Mouse (Mus musculus) hindbrain, embryonic 11.5 days (tissue): ENCODE data around the gene Epb41l1. TPM values are rescaled to one million over a fixed set of nuclear protein-coding genes. Genes with fewer than 3 reads are reported as not detected.

Source experiments
- ATAC-seq: fragments of 200-750 bp; cut with Nextera tagmentation; 2 replicates; pipeline ENCODE4 v1.8.0; 2017; ENCODE audit warnings: mild to moderate bottlenecking, moderate TSS enrichment, moderate library complexity; ENCODE audit not compliant: low FRiP score
- DNase-seq: peaks from one replicate; pipeline ENCODE4 v3.0.0-alpha.2; 2015; ENCODE audit warnings: low spot score
- H3K27ac ChIP-seq: fragments of 300-500 bp; sonication (generic); 2 replicates; pipeline ENCODE4 v1.5.1; 2014; ENCODE audit warnings: mild to moderate bottlenecking, low read depth, low read length
- H3K27me3 ChIP-seq: fragments of 300-500 bp; sonication (generic); 2 replicates; pipeline ENCODE4 v1.6.1; 2014; ENCODE audit warnings: mild to moderate bottlenecking, low read length, moderate library complexity, mixed read lengths; ENCODE audit not compliant: control insufficient read depth, insufficient read depth
- H3K36me3 ChIP-seq: fragments of 300-500 bp; sonication (generic); 2 replicates; pipeline ENCODE4 v1.6.1; 2014; ENCODE audit warnings: mild to moderate bottlenecking, low read length, moderate library complexity, mixed read lengths; ENCODE audit not compliant: control insufficient read depth, insufficient read depth
- H3K4me1 ChIP-seq: fragments of 300-500 bp; sonication (generic); replicated peaks from 2 replicates; pipeline ENCODE4 v1.6.1; 2014; ENCODE audit warnings: low read length, mixed read lengths; ENCODE audit not compliant: control insufficient read depth, insufficient read depth
- H3K4me2 ChIP-seq: fragments of 300-500 bp; sonication (generic); replicated peaks from 2 replicates; pipeline ENCODE4 v1.6.1; 2014; ENCODE audit warnings: mild to moderate bottlenecking, low read depth, low read length
- H3K4me3 ChIP-seq: fragments of 300-500 bp; sonication (generic); 2 replicates; pipeline ENCODE4 v1.5.1; 2014; ENCODE audit warnings: low read depth, low read length
- H3K9ac ChIP-seq: fragments of 300-500 bp; sonication (generic); 2 replicates; pipeline ENCODE4 v1.6.1; 2014; ENCODE audit warnings: low read depth, low read length
- H3K9me3 ChIP-seq: fragments of 300-500 bp; sonication (generic); 2 replicates; pipeline ENCODE4 v1.6.1; 2016; ENCODE audit warnings: low read length; ENCODE audit not compliant: control insufficient read depth
- WGBS: fragments of 180-500 bp; shearing (Covaris S2); extraction: QIAGEN DNeasy Blood & Tissue Kit; methylation state at CpG from one replicate; pipeline ENCODE4 v1.1.7; 2014; 5-methylcytosine and 5-hydroxymethylcytosine counted together
- polyA plus RNA-seq: library from polyadenylated mRNA; unstranded; fragments of >200 nt; fragmentation: Nextera tagmentation; extraction: Ambion mirVana; gene quantifications from 2 replicates; pipeline ENCODE4 v1.2.1, GENCODE M21; 2014

Gene Epb41l1
- polyA plus RNA-seq, 1 experiment from 2014 or later, result 5.0 TPM

DNA sequence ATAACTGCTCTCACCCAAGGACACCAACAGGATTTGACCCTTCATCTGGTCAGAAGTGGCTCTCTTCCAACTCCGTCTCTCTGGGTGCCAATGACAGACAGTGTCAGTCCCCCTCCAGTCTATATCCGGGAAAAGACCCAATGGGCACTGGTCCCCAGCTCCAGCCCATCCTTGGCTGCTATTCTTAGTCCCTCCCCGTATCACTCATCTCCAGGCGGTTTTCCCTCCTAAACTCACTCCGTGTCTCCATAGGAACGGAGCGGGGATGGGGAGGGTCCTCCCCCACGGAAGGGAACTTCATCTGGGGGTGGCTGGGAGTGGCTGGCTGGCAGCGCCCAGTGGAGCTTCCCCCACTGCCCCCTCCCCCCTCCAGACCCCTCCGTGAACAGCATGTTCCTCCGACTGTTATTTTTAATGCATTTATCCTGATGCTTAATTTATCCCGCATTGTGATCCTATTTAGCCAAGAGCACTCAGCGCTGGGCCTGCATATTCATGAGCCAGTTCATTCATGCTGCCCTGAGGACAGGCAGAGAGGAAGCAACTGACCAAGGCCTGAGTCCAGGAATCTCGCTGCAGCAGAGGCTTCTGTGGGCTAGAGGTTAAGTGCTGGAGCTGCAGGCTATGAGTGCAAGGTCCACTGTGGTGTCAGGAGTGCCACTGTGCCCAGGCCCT, 164.2 kb downstream of the Epb41l1 start:
- no peak overlapping the region for H3K9ac ChIP-seq
- H3K36me3 ChIP-seq, result no peaks in the 10 kb centered on the region
- H3K27ac ChIP-seq, result no peak overlapping the region
- H3K27me3 ChIP-seq, result no peaks in the 10 kb centered on the region
- no peaks in the 10 kb centered on the region for H3K9me3 ChIP-seq
- no peak overlapping the region for H3K4me3 ChIP-seq
- WGBS, result 28% methylated on average over 14 of the region's 14 CpGs
- H3K4me2 ChIP-seq, result peak overlapping the region; percentile 30
- DNase-seq (peak; percentile 46), ATAC-seq (peak; percentile 65)
- no peaks in the 10 kb centered on the region for H3K4me1 ChIP-seq

DNA sequence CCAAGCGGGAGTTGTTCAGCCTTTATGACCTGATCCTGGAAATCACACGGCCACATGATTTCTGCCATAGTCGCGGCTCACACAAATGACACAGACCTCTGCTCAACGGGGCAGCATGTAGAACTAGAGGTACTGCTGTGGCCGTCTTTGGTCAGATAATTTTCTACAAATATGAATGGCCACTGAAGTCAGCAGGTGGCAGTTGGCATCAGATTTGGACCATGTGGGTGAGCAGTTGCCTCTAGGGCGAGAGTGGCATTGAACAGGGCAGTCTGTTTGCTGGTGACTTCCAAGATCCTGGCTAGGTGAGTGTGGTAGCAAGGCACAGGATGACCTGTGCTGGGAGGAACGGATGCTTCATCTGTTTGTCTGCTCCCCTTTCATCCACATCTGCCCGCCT, 168.8 kb downstream of the Epb41l1 start:
- no peaks in the 10 kb centered on the region for H3K4me1 ChIP-seq
- H3K27me3 ChIP-seq, result no peaks in the 10 kb centered on the region
- H3K27ac ChIP-seq, result no peak overlapping the region
- DNase-seq (no peak), ATAC-seq (no peak)
- WGBS, result 91% methylated on average over 9 of the region's 9 CpGs
- H3K36me3 ChIP-seq, result no peaks in the 10 kb centered on the region
- no peak overlapping the region for H3K4me3 ChIP-seq
- H3K4me2 ChIP-seq, result no peak overlapping the region
- no peak overlapping the region for H3K9ac ChIP-seq
- H3K9me3 ChIP-seq, result no peaks in the 10 kb centered on the region

Other genes starting within 250 kb of the Epb41l1 start
- gene Rbm39, start 240.7 kb upstream of the Epb41l1 start, polyA plus RNA-seq, result 639 and 715 TPM in 2 replicates
- gene Phf20, start 224.4 kb upstream of the Epb41l1 start, polyA plus RNA-seq, result 80.9 and 104 TPM in 2 replicates
- 4.4 and 4.6 TPM in 2 replicates for gene Cnbd2, start 108.6 kb upstream of the Epb41l1 start, polyA plus RNA-seq
- 81.9 and 87.2 TPM in 2 replicates for gene Scand1, start 108.2 kb upstream of the Epb41l1 start, polyA plus RNA-seq
- gene Aar2, start 126.7 kb downstream of the Epb41l1 start, polyA plus RNA-seq, result 44.4 and 49.1 TPM in 2 replicates
- 161 and 162 TPM in 2 replicates for gene Dlgap4, start 192.8 kb downstream of the Epb41l1 start, polyA plus RNA-seq